Mouse (Mus musculus) gastrocnemius, adult 2 months (tissue): ENCODE results near the gene Yipf2. TPM values are rescaled to one million over a fixed set of nuclear protein-coding genes. Genes with fewer than 3 reads are reported as not detected.

Experiments
- DNase-seq: peaks from one replicate; pipeline ENCODE4 v3.0.0; 2022
- H3K27ac ChIP-seq: fragments of 200-600 bp; 2 replicates; pipeline ENCODE4 v1.8.1; 2022; ENCODE audit warnings: mild to moderate bottlenecking
- H3K4me3 ChIP-seq: fragments of 200-600 bp; 2 replicates; pipeline ENCODE4 v1.8.1; 2022; ENCODE audit warnings: mild to moderate bottlenecking, moderate library complexity
- CTCF ChIP-seq: fragments of 200-600 bp; IDR thresholded peaks from 2 replicates; pipeline ENCODE4 v1.8.1; 2022; ENCODE audit warnings: antibody characterized with exemption, mild to moderate bottlenecking, moderate library complexity
- intact Hi-C: fragments of 180-260 bp; cut with DNase I; formaldehyde crosslinking; loops from one replicate; pipeline ENCODE4 v1.15.1; 2025
- total RNA-seq, 2 experiments: library from RNA; stranded (reverse); gene quantifications; 2 replicates each; pipeline ENCODE4 v1.2.3; 2021

Yipf2 gene
- total RNA-seq, 2 experiments from 2014 or later: 5.8 to 6.9 TPM

GRCm38 (mm10) chr9:21568657-21569255, 23.9 kb downstream of the Yipf2 start:
- H3K27ac ChIP-seq: peak overlapping the region; percentile 82
- intact Hi-C loops: no loop called here
- no peak overlapping the region for H3K4me3 ChIP-seq
- DNase-seq: peak; percentile 48
- TF ChIP-seq CTCF: no peak

GRCm38 (mm10) chr9:21567051-21567450, 25.6 kb downstream of the Yipf2 start:
- intact Hi-C loops: loop anchor here (2.0 kb wide), 1 partner anchor 16 kb away; no protein-coding TSS in a partner anchor
- DNase-seq: no peak
- H3K27ac ChIP-seq: peak overlapping the region; percentile 82
- no peak overlapping the region for H3K4me3 ChIP-seq
- TF ChIP-seq CTCF: no peak

GRCm38 (mm10) chr9:21566538-21566937, 26.1 kb downstream of the Yipf2 start:
- no peak for DNase-seq
- H3K4me3 ChIP-seq: no peak overlapping the region
- intact Hi-C loops: loop anchor here (2.0 kb wide), 1 partner anchor 16 kb away; no protein-coding TSS in a partner anchor
- peak overlapping the region; percentile 82 for H3K27ac ChIP-seq
- TF ChIP-seq CTCF: no peak

GRCm38 (mm10) chr9:21565004-21565586, 27.5 kb downstream of the Yipf2 start:
- TF ChIP-seq CTCF: no peak
- no peak for DNase-seq
- intact Hi-C loops: no loop called here
- H3K27ac ChIP-seq: peak overlapping the region; percentile 82
- no peak overlapping the region for H3K4me3 ChIP-seq

GRCm38 (mm10) chr9:21564420-21564819, 28.2 kb downstream of the Yipf2 start:
- TF ChIP-seq CTCF: no peak
- no peak for DNase-seq
- intact Hi-C loops: no loop called here
- no peak overlapping the region for H3K4me3 ChIP-seq
- H3K27ac ChIP-seq: peak overlapping the region; percentile 82

GRCm38 (mm10) chr9:21559151-21559550, 33.5 kb downstream of the Yipf2 start:
- intact Hi-C loops: no loop called here
- TF ChIP-seq CTCF: no peak
- peak overlapping the region; percentile 70 for H3K27ac ChIP-seq
- H3K4me3 ChIP-seq: no peak overlapping the region
- no peak for DNase-seq

- no peak for TF ChIP-seq CTCF
- Histone ChIP-seq H3K27ac (peak overlapping the region; percentile 70; the same call in 1 of the 2 replicates), H3K4me3 (no peak overlapping the region)
- DNase-seq: no peak
- intact Hi-C loops: no loop called here
Observed at GRCm38 (mm10) chr9:21558366-21558765, 34.3 kb downstream of the Yipf2 start.

GRCm38 (mm10) chr9:21557556-21557955, 35.1 kb downstream of the Yipf2 start:
- intact Hi-C loops: no loop called here
- Histone ChIP-seq H3K4me3 (no peak overlapping the region), H3K27ac (0 out of 2 replicates have a peak overlapping the region, but pooled peaks have one; percentile 28)
- no peak for DNase-seq
- no peak for TF ChIP-seq CTCF

- intact Hi-C loops: no loop called here
- 0 out of 2 replicates have a peak overlapping the region, but pooled peaks have one; percentile 28 for H3K27ac ChIP-seq
- H3K4me3 ChIP-seq: no peak overlapping the region
- DNase-seq: no peak
- TF ChIP-seq CTCF: no peak
Observed at GRCm38 (mm10) chr9:21556996-21557395, 35.6 kb downstream of the Yipf2 start.

GRCm38 (mm10) chr9:21555198-21555742, 37.4 kb downstream of the Yipf2 start:
- intact Hi-C loops: no loop called here

GRCm38 (mm10) chr9:21553607-21554273, 38.9 kb downstream of the Yipf2 start:
- TF ChIP-seq CTCF: no peak
- intact Hi-C loops: no loop called here
- DNase-seq: no peak
- H3K27ac ChIP-seq: no peak overlapping the region
- no peak overlapping the region for H3K4me3 ChIP-seq

More at GRCm38 (mm10) chr9:21555198-21555742, 37.4 kb downstream of the Yipf2 start:
- no peak for TF ChIP-seq CTCF
- no peak overlapping the region for H3K4me3 ChIP-seq
- peak overlapping the region; percentile 56; the same call in 1 of the 2 replicates for H3K27ac ChIP-seq
- DNase-seq: no peak

- peak; percentile 50 for DNase-seq
- TF ChIP-seq CTCF: no peak
Observed at GRCm38 (mm10) chr9:21551049-21551448, 41.6 kb downstream of the Yipf2 start.

More at GRCm38 (mm10) chr9:21551049-21551448, 41.6 kb downstream of the Yipf2 start:
- intact Hi-C loops: loop anchor here (2.0 kb wide), 1 partner anchor 16 kb away; no protein-coding TSS in a partner anchor
- H3K4me3 ChIP-seq: no peak overlapping the region
- H3K27ac ChIP-seq: peak overlapping the region; percentile 75
